Mouse (Mus musculus) embryonic fibroblast, embryonic 13.5 days (primary cell): ENCODE measurements around the gene Nr2c2.

Experiments used
- CTCF ChIP-seq: IDR thresholded peaks from 2 replicates; pipeline ENCODE4 v1.5.1; 2011; ENCODE audit warnings: mild to moderate bottlenecking, control low read depth, low read length, moderate library complexity, borderline replicate concordance; ENCODE audit not compliant: insufficient read depth
- POLR2A ChIP-seq: IDR thresholded peaks from 2 replicates; pipeline ENCODE4 v1.6.1; 2011; ENCODE audit warnings: low read depth, mild to moderate bottlenecking, control low read depth, low read length, moderate library complexity

DNA sequence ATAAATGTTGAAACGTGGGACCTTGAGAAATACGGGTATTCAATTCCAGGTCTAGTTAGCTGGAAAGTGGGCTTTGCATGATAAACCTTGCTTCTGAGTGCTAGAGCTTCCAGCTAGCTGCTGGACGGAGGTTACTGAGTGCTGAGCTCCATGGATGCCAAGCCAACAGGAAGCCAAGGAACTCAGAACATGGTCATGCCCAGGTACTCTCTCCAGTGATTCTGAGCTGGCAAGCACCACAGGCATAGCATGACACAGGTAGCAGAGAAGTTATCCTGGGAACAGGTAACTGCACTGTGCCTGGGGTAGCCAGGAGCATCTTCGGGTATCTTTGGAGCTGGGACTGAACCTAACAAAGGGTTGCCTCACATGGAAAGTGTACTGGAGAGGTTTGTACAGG lies 8.4 kb upstream of the Nr2c2 start:
- TF ChIP-seq CTCF (no peak), POLR2A (no peak)
